Mouse (Mus musculus) pancreas, adult 10 weeks (tissue): ENCODE results near the gene Ranbp6. TPM values are rescaled to one million over a fixed set of nuclear protein-coding genes. Genes with fewer than 3 reads are reported as not detected.

ENCODE experiments used
- polyA plus RNA-seq: library from polyadenylated mRNA; stranded (reverse); fragments of 350-450 nt; fragmentation: Illumina TruSeq; extraction: RNeasy Lipid Tissue Mini Kit (QIAGEN cat#74804); gene quantifications from one replicate; pipeline ENCODE4 v1.2.3, GENCODE M21; 2015; ENCODE audit warnings: low read depth, low replicate concordance; ENCODE audit not compliant: insufficient read depth

Ranbp6 gene
- 2.7 TPM for polyA plus RNA-seq

DNA sequence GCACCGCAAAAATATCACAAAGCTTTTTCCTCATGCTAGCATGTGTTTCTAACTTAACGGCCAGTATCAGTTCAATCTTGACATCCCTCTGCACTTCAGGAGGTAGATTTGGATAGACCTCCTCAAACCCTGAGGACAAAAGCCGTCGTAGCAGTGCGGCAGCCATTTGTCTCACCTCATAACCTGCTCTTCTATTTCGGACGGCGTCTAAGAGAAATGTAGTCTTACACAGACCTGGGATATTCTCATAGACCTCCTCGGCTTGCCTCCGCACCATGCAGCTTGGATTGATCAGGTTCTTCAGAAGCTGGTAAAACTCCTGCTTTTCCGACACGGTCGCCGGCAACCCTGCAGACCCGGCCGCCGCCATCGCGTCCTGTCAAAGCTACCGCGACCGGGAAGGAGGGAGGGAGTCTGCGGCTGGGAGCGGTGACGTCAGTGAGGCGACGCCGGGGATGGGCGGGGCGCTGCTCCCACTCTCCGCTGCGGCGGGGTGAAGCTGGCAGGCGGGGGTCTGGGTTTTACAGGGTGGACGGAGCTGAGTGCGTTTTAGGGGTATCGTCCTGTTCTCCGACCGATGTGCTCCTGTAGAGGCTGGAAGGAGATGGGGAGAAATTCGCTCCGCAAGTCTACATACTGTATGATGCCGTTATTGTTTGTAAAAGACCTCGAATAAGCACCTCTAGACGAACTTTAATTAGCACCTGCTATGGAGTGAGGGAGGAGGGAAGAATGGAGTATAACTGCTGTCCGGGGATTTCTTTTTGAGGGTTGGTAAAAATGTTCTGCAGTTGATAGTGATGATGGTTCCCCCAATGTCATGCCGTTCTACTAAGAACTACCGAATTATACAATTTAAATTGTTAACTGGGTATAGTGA lies at the start of gene Ranbp6:
TSS of gene Ranbp6 (minus strand) at position 394 of the 880 bp plus-strand sequence.

DNA sequence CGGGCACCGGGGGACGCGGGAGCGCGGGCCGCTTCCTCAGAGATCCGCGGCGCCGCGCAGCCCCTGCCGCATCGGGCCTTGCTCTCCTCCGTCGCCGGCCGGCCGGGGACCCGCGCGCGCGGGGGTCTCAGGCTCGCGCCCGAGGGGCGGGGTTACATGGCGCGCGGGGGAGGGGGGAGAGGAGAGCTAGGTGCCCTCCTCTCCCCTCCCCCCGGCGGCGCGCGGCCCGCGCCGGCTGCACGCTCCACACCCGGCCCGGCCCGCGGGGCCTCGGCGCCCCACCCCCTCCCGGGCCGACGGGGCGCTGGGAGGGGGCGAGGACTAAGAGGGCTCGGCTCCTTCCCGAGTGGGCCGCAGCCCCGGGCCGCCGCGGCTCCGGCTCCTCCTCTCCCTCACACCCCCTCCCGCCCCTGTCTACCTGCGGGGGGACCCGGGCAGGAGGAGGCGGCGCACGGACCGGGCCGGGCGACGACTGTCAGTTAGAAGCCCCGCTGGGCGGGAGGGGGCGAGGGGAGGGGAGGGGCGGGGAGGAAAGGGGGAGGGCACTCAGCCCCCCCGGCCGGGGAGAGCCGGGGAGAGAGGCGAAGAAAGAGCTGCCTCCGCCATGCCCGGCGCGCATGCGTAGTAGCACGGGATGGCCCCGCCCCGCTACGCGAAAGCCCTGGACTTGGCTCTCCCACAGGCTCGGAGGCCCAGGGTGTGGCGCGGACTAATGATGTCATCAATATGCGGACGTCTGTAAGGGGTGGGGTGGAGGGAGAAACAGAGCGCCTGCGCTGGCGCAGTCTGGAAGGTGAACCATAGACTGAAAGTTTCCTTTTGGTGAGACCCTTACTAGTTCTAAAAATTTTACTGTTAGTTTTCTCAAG lies 6.6 kb downstream of the Ranbp6 start, which contains the start of gene 9930021J03Rik:
TSS of gene 9930021J03Rik (minus strand) at position 73 of the 869 bp plus-strand sequence.

Other genes starting within 250 kb of the Ranbp6 start
- gene Ermp1, start 164.6 kb downstream of the Ranbp6 start, polyA plus RNA-seq, result 2.6 TPM
- not detected for gene Mlana, start 115.2 kb downstream of the Ranbp6 start, polyA plus RNA-seq
- gene 9930021J03Rik, start 7.0 kb downstream of the Ranbp6 start, polyA plus RNA-seq, result 4.0 TPM
- 3.9 TPM for gene Il33, start 112.1 kb upstream of the Ranbp6 start, polyA plus RNA-seq
- gene Trpd52l3, start 190.8 kb upstream of the Ranbp6 start, polyA plus RNA-seq, result not detected
- gene Uhrf2, start 217.5 kb upstream of the Ranbp6 start, polyA plus RNA-seq, result 14.6 TPM